12 mouse cellular contexts compared by ENCODE assay signal in the genomic region with DNA sequence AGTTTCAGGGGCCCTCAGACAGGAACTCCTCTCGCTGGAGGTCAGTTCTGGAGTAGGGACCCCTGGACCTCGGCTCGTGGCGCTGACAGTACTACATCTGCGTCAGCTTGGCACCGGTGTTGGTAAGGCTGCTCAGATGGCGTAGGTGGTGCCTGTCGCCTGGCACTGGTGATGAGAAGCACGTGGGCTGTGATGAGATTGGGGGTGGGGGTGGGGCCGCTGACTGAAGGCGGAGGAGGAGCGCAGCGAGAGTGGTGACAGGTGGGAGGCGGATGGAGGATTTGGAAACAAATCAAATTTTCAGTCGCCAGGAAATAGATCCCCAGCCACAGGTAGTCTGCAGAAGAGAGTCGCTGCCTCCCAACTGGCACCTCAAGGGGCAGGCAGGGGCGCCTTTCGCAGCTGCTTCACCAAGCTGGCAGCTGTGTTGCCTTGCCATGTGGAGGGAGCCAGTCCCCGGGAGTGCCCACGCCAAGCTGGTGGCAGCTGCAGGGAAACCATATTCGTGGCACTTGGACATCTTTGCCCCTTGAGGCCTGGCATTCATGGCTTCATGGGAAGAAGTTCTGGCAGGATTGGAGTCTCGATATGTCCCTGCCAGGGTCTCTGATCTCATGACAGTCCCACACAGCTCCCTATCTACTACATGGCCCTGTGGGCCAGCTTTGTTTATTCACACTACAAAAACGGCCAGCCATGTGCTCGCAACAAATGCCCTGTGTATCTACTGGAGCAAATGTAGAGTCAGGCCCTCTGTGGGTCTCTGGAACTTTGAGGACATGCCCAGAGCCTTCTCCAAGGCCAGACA. TPM values are rescaled to one million over a fixed set of nuclear protein-coding genes. Genes with fewer than 3 reads are reported as not detected.
DNase-seq lines count a peak whose midpoint lies in the region; ATAC-seq lines count a peak whose summit lies in the region.
"Had no signal": no experiment of that assay in that cellular context is flagged by ENCODE, and none has a peak within 500 bp of the region (broad histone marks: within the 10 kb centered on the region; RNA-seq: fewer than 3 reads in every experiment).

No protein-coding gene starts in this region.

- intact Hi-C loops in left cerebral cortex, postnatal 25 days (cut with DNase I), result loop anchor here (2.0 kb wide), 1 partner anchor 91 kb away; no protein-coding TSS in a partner anchor

- no peak overlapping the region for H3K4me3 ChIP-seq in forebrain, embryonic 16.5 days (replicated peaks; ENCODE audit: low read length)

- H3K4me1 ChIP-seq in forebrain, embryonic 16.5 days (replicated peaks; ENCODE audit: control insufficient read depth, insufficient read depth, low read length), result peaks cover 14% of the 10 kb centered on the region

- WGBS in forebrain, embryonic 16.5 days, result 40% methylated on average over 24 of the region's 24 CpGs

- DNase-seq in layer of hippocampus, adult 11-12 months (ENCODE audit: low spot score), result peak; percentile 64
- no peak for DNase-seq in layer of hippocampus, adult 9-10 months (ENCODE audit: low spot score)
- DNase-seq in left cerebral cortex, postnatal 25 days (ENCODE audit: low spot score in 2 of 2), result peak; percentile 69 to 78
- DNase-seq in thymus, postnatal 25 days, result peak; percentile 72
- DNase-seq in lung, postnatal 4 days, result no peak
- DNase-seq in liver (no peak), MN1 (ENCODE audit: low spot score) (no peak)
- DNase-seq: kidney, adult 18-20 months; retina, postnatal 1 day had no signal

- no peaks in the 10 kb centered on the region for H3K27me3 ChIP-seq in forebrain, embryonic 16.5 days (replicated peaks; ENCODE audit: control insufficient read depth, insufficient read depth, low read length)

- no peak overlapping the region for H3K9ac ChIP-seq in forebrain, embryonic 16.5 days (replicated peaks; ENCODE audit: low read depth, low read length)

- H3K36me3 ChIP-seq in forebrain, embryonic 16.5 days (ENCODE audit: control insufficient read depth, insufficient read depth), result no peaks in the 10 kb centered on the region
- H3K36me3 ChIP-seq: G1E had no signal

- ATAC-seq in forebrain, embryonic 16.5 days, result peak; percentile 80

- H3K9me3 ChIP-seq in forebrain, embryonic 16.5 days (ENCODE audit: control insufficient read depth, low read length), result no peaks in the 10 kb centered on the region
- H3K9me3 ChIP-seq: G1E had no signal

- H3K4me2 ChIP-seq in forebrain, embryonic 16.5 days (ENCODE audit: low read length), result 0 out of 2 replicates have a peak overlapping the region, but pooled peaks have one; percentile 6

- no peak overlapping the region for H3K27ac ChIP-seq in forebrain, embryonic 16.5 days (ENCODE audit: low read length)
- H3K27ac ChIP-seq: macrophage had no signal

RNA-seq across cellular contexts. Expression of a gene that starts 5.8 kb away (rescaled TPM):
- 13.6 and 15.9 TPM in 2 replicates for polyA plus RNA-seq in forebrain, embryonic 16.5 days (2015; fragmentation: Nextera tagmentation; extraction: Ambion mirVana)
- total RNA-seq in left cerebral cortex, postnatal 25 days (2021), result 10 to 100 TPM; 20.5 to 22.8 TPM

Comparison
In these comparisons a context has a peak if more than half of its experiments do, and no peak if none do; other contexts are left out.
1. DNase-seq: peak in layer of hippocampus, adult 11-12 months (single experiment), left cerebral cortex, postnatal 25 days (2 of 2) and thymus, postnatal 25 days (single experiment); none in layer of hippocampus, adult 9-10 months (single experiment), lung, postnatal 4 days (0 of 2), liver (single experiment) and MN1 (single experiment).